Mouse (Mus musculus) embryonic facial prominence, embryonic 11.5 days (tissue): ENCODE measurements around the gene Hoxa1. TPM values are rescaled to one million over a fixed set of nuclear protein-coding genes. Genes with fewer than 3 reads are reported as not detected.

Experiments used
- ATAC-seq: fragments of 200-750 bp; cut with Nextera tagmentation; replicated peaks from 2 replicates; pipeline ENCODE4 v1.8.0; 2017; ENCODE audit warnings: low read depth; ENCODE audit not compliant: insufficient number of reproducible peaks, low FRiP score, low TSS enrichment
- DNase-seq: peaks from one replicate; pipeline ENCODE4 v3.0.0-alpha.2; 2015; ENCODE audit warnings: low spot score
- H3K27ac ChIP-seq: fragments of 300-500 bp; sonication (generic); replicated peaks from 2 replicates; pipeline ENCODE4 v1.5.1; 2014; ENCODE audit warnings: mild to moderate bottlenecking, low read depth, low read length, control low read depth
- H3K27me3 ChIP-seq: fragments of 300-500 bp; sonication (generic); 2 replicates; pipeline ENCODE4 v1.6.1; 2014; ENCODE audit warnings: mild to moderate bottlenecking, low read length, moderate library complexity, mixed read lengths; ENCODE audit not compliant: control insufficient read depth, insufficient read depth
- H3K36me3 ChIP-seq: fragments of 300-500 bp; sonication (generic); replicated peaks from 2 replicates; pipeline ENCODE4 v1.6.1; 2014; ENCODE audit warnings: low read depth, mild to moderate bottlenecking, low read length, moderate library complexity, mixed read lengths; ENCODE audit not compliant: control insufficient read depth, insufficient read depth
- H3K4me1 ChIP-seq: fragments of 300-500 bp; sonication (generic); 2 replicates; pipeline ENCODE4 v1.6.1; 2014; ENCODE audit warnings: low read length, mixed read lengths; ENCODE audit not compliant: control insufficient read depth, insufficient read depth
- H3K4me2 ChIP-seq: fragments of 300-500 bp; sonication (generic); 2 replicates; pipeline ENCODE4 v1.6.1; 2014; ENCODE audit warnings: low read depth, mild to moderate bottlenecking, control low read depth, low read length, moderate library complexity
- H3K4me3 ChIP-seq: fragments of 300-500 bp; sonication (generic); 2 replicates; pipeline ENCODE4 v1.5.1; 2014; ENCODE audit warnings: low read depth, low read length, control low read depth
- H3K9ac ChIP-seq: fragments of 300-500 bp; sonication (generic); replicated peaks from 2 replicates; pipeline ENCODE4 v1.6.1; 2014; ENCODE audit warnings: mild to moderate bottlenecking, control low read depth, low read length
- H3K9me3 ChIP-seq: fragments of 300-500 bp; sonication (generic); replicated peaks from 2 replicates; pipeline ENCODE4 v1.6.1; 2016; ENCODE audit warnings: mild to moderate bottlenecking, low read length, inconsistent platforms, mixed read lengths; ENCODE audit not compliant: control insufficient read depth
- WGBS: fragments of 180-500 bp; shearing (Covaris S2); extraction: QIAGEN DNeasy Blood & Tissue Kit; methylation state at CpG from one replicate; pipeline ENCODE4 v1.1.7; 2014; 5-methylcytosine and 5-hydroxymethylcytosine counted together
- polyA plus RNA-seq: library from polyadenylated mRNA; unstranded; fragments of >200 nt; fragmentation: Nextera tagmentation; extraction: Ambion mirVana; gene quantifications from 2 replicates; pipeline ENCODE4 v1.2.1, GENCODE M21; 2014

The Hoxa1 gene
- polyA plus RNA-seq, 1 experiment from 2014 or later = 1.1 TPM

- peaks cover 4% of the 10 kb centered on the region for H3K4me1 ChIP-seq
- DNase-seq (peak; percentile 76), ATAC-seq (no peak; the same call in 1 of the 2 replicates)
- under 1% methylated on average over 35 of the region's 35 CpGs for WGBS
- no peaks in the 10 kb centered on the region for H3K36me3 ChIP-seq
- no peak overlapping the region; the same call in 1 of the 2 replicates for H3K27ac ChIP-seq
- H3K4me3 ChIP-seq = peak overlapping the region; percentile 9
- peak overlapping the region; percentile 34; the same call in 1 of the 2 replicates for H3K9ac ChIP-seq
- H3K27me3 ChIP-seq = peaks cover 81% of the 10 kb centered on the region
- H3K9me3 ChIP-seq = no peaks in the 10 kb centered on the region
- peak overlapping the region; percentile 44 for H3K4me2 ChIP-seq
Observed at GRCm38 (mm10) chr6:52172501-52172900, 14.4 kb upstream of the Hoxa1 start.

GRCm38 (mm10) chr6:52171938-52172337 is 13.8 kb upstream of the Hoxa1 start:
- Histone ChIP-seq H3K4me1 (peaks cover 4% of the 10 kb centered on the region), H3K9me3 (no peaks in the 10 kb centered on the region), H3K27ac (no peak overlapping the region; the same call in 1 of the 2 replicates), H3K27me3 (peaks cover 79% of the 10 kb centered on the region), H3K36me3 (no peaks in the 10 kb centered on the region), H3K4me3 (no peak overlapping the region), H3K4me2 (peak overlapping the region; percentile 44), H3K9ac (peak overlapping the region; percentile 34; the same call in 1 of the 2 replicates)
- ATAC-seq (no peak), DNase-seq (no peak)
- 5% methylated on average over 7 of the region's 7 CpGs for WGBS

- peaks cover 78% of the 10 kb centered on the region for H3K27me3 ChIP-seq
- H3K9me3 ChIP-seq = no peaks in the 10 kb centered on the region
- no peak overlapping the region for H3K9ac ChIP-seq
- H3K4me1 ChIP-seq = peaks cover 4% of the 10 kb centered on the region
- H3K4me3 ChIP-seq = no peak overlapping the region
- no peaks in the 10 kb centered on the region for H3K36me3 ChIP-seq
- DNase-seq (peak; percentile 66), ATAC-seq (0 out of 2 replicates have a peak, but pooled peaks have one; percentile 42)
- H3K27ac ChIP-seq = no peak overlapping the region
- no peak overlapping the region for H3K4me2 ChIP-seq
- WGBS = 3% methylated on average over 4 of the region's 4 CpGs
Observed at GRCm38 (mm10) chr6:52171331-52171730, 13.2 kb upstream of the Hoxa1 start.

GRCm38 (mm10) chr6:52170898-52171223 is 12.7 kb upstream of the Hoxa1 start:
- H3K9ac ChIP-seq = peak overlapping the region; percentile 13
- H3K9me3 ChIP-seq = no peaks in the 10 kb centered on the region
- H3K27ac ChIP-seq = no peak overlapping the region
- no peak overlapping the region; the same call in 1 of the 2 replicates for H3K4me3 ChIP-seq
- H3K4me2 ChIP-seq = peak overlapping the region; percentile 19; the same call in 1 of the 2 replicates
- H3K36me3 ChIP-seq = no peaks in the 10 kb centered on the region
- peaks cover 74% of the 10 kb centered on the region for H3K27me3 ChIP-seq
- no peak for DNase-seq
- 3% methylated on average over 5 of the region's 5 CpGs for WGBS
- H3K4me1 ChIP-seq = peaks cover 4% of the 10 kb centered on the region
- ATAC-seq = no peak

- Histone ChIP-seq H3K4me1 (no peaks in the 10 kb centered on the region; the same call in 1 of the 2 replicates), H3K9me3 (no peaks in the 10 kb centered on the region), H3K27me3 (peaks cover 71% of the 10 kb centered on the region), H3K4me2 (peak overlapping the region; percentile 19), H3K9ac (peak overlapping the region; percentile 30), H3K36me3 (no peaks in the 10 kb centered on the region), H3K27ac (peak overlapping the region; percentile 41), H3K4me3 (peak overlapping the region; percentile 17)
- WGBS = under 1% methylated on average over 40 of the region's 40 CpGs
- no peak for DNase-seq
- ATAC-seq = no peak; the same call in 1 of the 2 replicates
Observed at GRCm38 (mm10) chr6:52170166-52170897, 12.2 kb upstream of the Hoxa1 start.

- Histone ChIP-seq H3K9ac (peak overlapping the region; percentile 30; the same call in 1 of the 2 replicates), H3K4me1 (no peaks in the 10 kb centered on the region; the same call in 1 of the 2 replicates)
Observed at GRCm38 (mm10) chr6:52169499-52170165, 11.5 kb upstream of the Hoxa1 start.

GRCm38 (mm10) chr6:52168191-52169055 is 10.3 kb upstream of the Hoxa1 start:
- Histone ChIP-seq H3K9ac (peak overlapping the region; percentile 62), H3K27ac (peak overlapping the region; percentile 60; the same call in 1 of the 2 replicates), H3K9me3 (no peaks in the 10 kb centered on the region), H3K4me1 (no peaks in the 10 kb centered on the region; the same call in 1 of the 2 replicates), H3K4me3 (peak overlapping the region; percentile 24), H3K27me3 (peaks cover 79% of the 10 kb centered on the region), H3K36me3 (no peaks in the 10 kb centered on the region), H3K4me2 (peak overlapping the region; percentile 44)
- DNase-seq (no peak), ATAC-seq (no peak)
- WGBS = under 1% methylated on average over 42 of the region's 42 CpGs

More at GRCm38 (mm10) chr6:52169499-52170165, 11.5 kb upstream of the Hoxa1 start:
- no peaks in the 10 kb centered on the region for H3K36me3 ChIP-seq
- H3K27me3 ChIP-seq = peaks cover 67% of the 10 kb centered on the region
- peak overlapping the region; percentile 41; the same call in 1 of the 2 replicates for H3K27ac ChIP-seq
- no peaks in the 10 kb centered on the region for H3K9me3 ChIP-seq
- DNase-seq (no peak), ATAC-seq (no peak)
- H3K4me3 ChIP-seq = peak overlapping the region; percentile 17
- peak overlapping the region; percentile 19 for H3K4me2 ChIP-seq
- 6% methylated on average over 15 of the region's 16 CpGs for WGBS
